Mouse (Mus musculus) kidney, postnatal 25 days (tissue): ENCODE results near the gene Lrrc61.
"Not testable (repeated sequence)": the region's sequence is repeated elsewhere in the genome, so short reads cannot be mapped to it uniquely, and the experiment has no call there.

Experiments
- DNase-seq, 2 experiments: peaks; one replicate each; pipeline ENCODE4 v3.0.0; 2021; ENCODE audit warnings: mixed read lengths in 2 of 2

Gene Lrrc61

DNA sequence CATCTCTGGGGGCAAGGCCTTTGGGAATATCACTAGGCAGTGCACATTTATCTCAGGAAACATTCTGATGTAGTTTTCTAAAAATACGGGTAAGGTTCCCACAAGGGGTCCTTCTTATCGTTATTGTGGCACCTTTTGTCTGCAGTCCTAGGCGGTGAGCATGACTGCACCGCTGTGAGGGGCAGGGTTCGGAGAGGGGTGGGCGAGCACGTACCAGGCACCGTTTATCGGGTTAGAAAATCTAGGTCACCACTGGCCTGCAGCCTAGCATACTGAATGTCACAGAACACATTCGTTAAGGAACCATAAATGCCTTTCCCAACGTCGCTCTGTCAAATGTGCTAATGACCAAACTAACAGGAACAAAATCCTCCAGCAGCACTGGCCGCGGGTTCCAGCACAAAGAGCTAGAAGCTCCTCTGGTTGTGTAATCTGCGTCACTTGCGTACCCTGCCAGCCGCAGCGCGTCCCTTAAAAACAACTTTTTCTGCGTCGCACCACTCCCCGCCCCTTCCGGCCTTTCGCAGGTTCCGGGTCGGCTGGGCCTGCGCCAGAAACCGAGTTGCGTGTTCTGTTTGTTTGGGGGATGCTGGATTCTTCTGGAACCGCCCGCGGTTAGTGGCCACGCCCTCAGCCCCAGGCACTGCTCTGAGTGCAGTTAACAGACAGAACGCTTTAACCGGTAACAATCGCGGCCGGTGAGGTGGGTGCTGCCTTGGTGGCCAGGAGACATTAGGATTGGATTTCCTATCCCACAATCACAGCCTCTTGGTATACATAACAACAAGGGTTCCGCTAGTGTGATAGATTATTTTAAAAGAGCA is at the start of gene Lrrc61:
Gene Lrrc61, plus strand, starts transcription at position 517 of the 824 bp plus-strand sequence.
- peak; percentile 98 to 99 for DNase-seq

GRCm38 (mm10) chr6:48508087-48508486 is 46.5 kb upstream of the Lrrc61 start:
- DNase-seq = no peak

- DNase-seq = no peak
These were observed 44.2 kb upstream of the Lrrc61 start for GRCm38 (mm10) chr6:48510426-48510825.

DNA sequence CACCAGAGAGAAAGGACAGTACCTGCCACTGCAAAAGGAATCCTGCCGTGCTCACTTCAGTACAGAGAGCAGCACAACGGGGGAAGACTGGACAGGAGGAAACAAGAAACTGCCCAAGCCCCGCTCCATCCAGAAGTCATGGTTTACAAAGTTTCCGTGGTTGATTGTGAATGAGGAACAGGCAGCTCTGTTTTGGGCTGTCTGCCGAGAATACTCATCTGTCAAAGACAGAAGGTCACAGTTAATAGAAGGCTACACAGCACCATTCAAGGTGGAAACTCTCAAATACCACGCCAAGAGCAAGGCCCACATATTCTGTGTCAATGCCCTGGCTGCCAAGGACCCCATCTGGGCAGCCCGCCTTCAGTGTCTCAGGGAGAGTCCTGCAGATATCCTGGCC is 42.7 kb upstream of the Lrrc61 start:
- peak in 1 of 2 experiments; percentile 21 for DNase-seq

- DNase-seq = not testable (repeated sequence)
These were observed 29.7 kb upstream of the Lrrc61 start for GRCm38 (mm10) chr6:48524882-48525281.

GRCm38 (mm10) chr6:48527901-48528300 is 26.7 kb upstream of the Lrrc61 start:
- DNase-seq = no peak

DNA sequence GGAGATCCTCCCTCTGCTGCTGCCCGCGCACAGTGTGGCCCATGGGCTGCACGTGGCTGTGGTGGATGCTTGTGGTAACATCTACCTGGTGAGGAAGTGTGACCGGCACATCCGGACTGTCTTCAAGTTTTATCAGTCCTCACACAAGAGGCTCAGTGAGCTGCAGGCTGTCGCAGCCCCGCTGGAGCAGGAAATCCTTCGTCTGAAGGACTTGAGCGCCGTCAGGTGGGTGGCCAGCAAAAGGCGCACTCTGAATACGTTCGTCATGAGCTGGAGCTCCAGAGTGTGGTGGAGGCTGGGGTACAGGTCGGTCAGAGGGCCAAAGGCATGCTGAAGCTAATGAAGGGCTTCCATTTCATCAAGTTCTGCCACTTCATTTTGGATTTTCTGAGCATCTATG is 25.3 kb upstream of the Lrrc61 start:
- DNase-seq = no peak

DNA sequence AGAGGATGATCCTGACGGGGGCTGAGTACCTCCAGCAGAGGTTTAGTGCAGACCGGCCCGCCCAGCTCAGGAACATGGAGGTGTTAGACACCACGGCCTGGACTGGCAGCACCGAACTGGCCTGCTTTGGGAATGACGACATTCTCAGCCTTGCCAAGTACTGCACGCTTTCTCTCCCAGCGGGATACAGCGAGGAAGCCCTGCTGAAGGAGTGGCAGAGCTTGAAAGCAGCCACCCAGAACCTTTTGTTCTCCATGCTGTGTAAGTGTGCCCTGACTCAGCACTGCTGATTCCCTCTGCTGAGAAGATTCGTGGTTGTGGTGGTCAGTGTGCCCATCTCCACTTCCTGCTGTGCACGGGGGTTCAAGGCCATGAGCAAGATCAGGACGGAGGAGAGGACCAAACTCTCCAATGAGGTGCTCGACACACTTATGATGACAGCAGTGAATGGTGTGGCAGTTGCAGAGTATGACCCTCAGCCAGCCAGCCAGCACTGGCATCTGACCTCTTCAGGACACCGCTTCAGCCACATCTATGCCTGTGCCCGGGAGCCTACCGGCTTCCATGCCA is 24.6 kb upstream of the Lrrc61 start:
- no peak for DNase-seq

- DNase-seq = no peak
These were observed 23.7 kb upstream of the Lrrc61 start for GRCm38 (mm10) chr6:48530862-48531261.

- DNase-seq = no peak
These were observed 21.1 kb upstream of the Lrrc61 start for GRCm38 (mm10) chr6:48533475-48533874.

GRCm38 (mm10) chr6:48534913-48535312 is 19.7 kb upstream of the Lrrc61 start:
- peak; percentile 35 to 54 for DNase-seq

DNA sequence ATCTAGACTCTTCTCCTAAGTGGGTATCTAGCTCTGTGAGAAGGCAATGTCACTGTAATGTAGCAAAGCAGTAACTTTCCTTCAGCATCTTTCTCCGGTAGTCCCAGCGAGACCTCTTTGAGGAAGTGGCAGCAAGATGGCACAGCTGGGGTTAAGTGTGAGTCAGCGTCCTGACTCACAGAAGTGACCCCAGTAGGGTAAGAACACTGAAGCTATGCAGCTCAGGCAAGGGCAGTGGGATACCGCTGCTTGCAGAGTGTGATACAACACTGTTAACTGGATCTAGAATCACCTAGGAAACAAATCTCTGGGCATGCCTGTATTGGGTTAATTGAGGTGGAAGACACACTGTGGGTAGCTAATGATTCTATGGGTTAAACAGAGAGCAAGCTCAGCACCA is 18.5 kb upstream of the Lrrc61 start:
- DNase-seq = no peak

DNA sequence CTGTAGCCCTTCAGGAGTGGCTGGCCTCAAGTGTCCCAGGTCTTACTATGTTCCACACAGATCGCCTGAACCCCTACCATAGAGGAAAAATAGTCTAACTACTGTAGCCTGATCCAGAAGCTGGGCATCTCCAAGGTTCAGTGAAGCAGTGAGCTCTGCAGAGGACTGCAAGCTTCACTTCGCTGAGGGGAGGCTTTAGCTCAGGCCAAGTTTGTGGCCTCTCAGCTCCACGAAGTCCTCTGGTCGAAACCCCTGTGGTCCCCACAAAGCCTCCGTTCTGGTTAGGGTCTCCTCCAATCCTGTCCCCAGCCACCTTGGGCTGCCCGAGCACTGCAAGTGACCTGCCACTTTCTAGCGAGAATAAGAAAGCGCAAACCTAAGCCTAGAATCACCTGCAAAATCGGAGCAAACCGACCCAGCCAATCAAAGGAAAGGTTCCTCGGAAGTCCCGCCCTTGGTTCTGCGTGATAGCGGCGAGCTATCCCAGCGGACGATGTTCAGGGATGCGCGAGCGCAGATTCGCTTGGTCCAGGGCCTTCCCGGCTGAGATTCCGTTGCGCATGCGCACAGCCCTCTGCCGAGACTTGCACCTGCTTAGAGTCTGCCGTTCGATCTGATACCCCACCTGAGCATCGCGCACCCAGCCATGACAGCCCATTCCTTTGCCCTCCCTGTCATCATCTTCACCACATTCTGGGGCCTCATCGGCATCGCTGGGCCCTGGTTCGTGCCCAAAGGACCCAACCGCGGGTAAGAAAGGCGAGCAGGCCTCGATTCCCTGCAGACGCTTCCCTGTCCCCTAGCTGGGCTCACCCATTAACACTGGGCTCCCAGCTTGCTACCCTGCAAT is 17.3 kb upstream of the Lrrc61 start, which contains the start of gene Atp6v0e2:
Gene Atp6v0e2, plus strand, starts transcription at position 511 of the 850 bp plus-strand sequence.
- peak; percentile 86 to 94 for DNase-seq

GRCm38 (mm10) chr6:48538841-48539737 is 15.5 kb upstream of the Lrrc61 start:
- DNase-seq = peak; percentile 79 to 91

- no peak for DNase-seq
These were observed 14.7 kb upstream of the Lrrc61 start for GRCm38 (mm10) chr6:48539860-48540259.

DNA sequence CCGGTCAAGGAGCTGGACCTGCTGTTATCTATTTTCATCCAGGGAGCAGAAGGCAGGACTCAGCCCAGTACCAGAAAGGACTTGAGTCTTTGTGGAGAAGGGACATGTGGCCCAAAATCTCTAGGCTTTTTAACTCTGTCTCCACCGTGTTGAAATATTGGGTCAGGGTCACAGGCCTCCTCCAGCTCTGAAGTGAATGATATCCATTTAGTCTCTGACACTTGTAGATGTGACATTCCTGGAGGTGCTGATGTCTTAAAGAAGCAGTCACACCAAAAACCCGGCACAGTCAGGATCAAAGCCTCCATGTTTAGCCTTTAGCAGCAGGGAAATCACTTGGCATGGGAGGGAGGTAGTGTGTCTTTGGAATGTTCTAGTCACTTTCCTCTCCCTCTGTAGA is 13.9 kb upstream of the Lrrc61 start:
- no peak for DNase-seq

GRCm38 (mm10) chr6:48541560-48542450 is 12.8 kb upstream of the Lrrc61 start:
- peak; percentile 66 to 69 for DNase-seq

GRCm38 (mm10) chr6:48542631-48543030 is 12.0 kb upstream of the Lrrc61 start:
- no peak for DNase-seq

GRCm38 (mm10) chr6:48545251-48545650 is 9.3 kb upstream of the Lrrc61 start:
- no peak for DNase-seq

DNA sequence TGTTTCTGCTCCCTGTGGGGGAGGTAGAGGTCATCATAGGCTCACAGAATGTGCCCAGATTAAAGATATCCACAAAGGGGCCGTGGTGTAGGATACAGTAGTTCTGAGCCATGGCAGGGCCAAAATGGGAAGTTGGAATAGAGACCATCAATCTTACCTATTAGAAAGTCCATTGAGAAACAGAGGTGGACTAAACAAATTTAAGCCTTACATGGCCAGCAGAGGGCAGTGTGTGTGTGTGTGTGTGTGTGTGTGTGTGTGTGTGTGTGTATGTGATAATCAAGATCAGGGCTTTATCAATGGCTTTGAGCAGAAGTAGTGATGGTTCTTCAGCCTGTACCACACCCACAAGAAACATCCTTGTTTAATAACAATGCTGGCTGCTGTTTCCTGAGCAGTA is 8.3 kb upstream of the Lrrc61 start:
- DNase-seq = peak; percentile 58 to 80

DNA sequence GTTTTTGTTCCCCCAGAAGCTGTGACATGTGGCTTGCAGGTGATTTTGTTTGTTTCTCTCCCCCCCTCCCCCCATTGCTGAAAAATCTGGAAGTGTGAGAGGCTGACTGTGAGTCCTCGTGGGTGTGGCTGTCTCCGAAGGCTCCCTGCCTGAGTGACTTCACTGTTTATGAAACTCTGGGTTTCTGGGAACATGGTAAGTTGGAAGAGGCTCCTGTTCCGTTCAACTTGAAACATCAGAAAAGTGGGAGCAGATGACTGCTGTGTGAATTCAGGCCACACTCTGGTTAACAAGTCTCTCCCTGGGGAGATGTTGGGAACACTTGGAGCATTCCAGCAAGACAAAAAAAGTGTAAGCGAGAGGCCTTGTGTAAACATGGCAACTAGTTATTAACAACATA is 7.7 kb upstream of the Lrrc61 start:
- peak in 1 of 2 experiments; percentile 27 for DNase-seq
